Mouse (Mus musculus) gastrocnemius, postnatal 36 days (tissue): ENCODE measurements around the gene Itga9. TPM values are rescaled to one million over a fixed set of nuclear protein-coding genes. Genes with fewer than 3 reads are reported as not detected.
"Not testable (repeated sequence)": the region's sequence is repeated elsewhere in the genome, so short reads cannot be mapped to it uniquely, and the experiment has no call there.

ENCODE experiments used
- DNase-seq, 2 experiments: peaks; one replicate each; pipeline ENCODE4 v3.0.0; 2022
- intact Hi-C: fragments of 180-260 bp; cut with DNase I; formaldehyde crosslinking; loops from one replicate; pipeline ENCODE4 v1.15.1; 2025
- long read RNA-seq, 2 experiments: library from polyadenylated mRNA; stranded (forward); transcript quantifications; one replicate each; pipeline ENCODE4 v2.0.0; 2021
- total RNA-seq, 2 experiments: library from RNA; stranded (reverse); gene quantifications; 2 replicates each; pipeline ENCODE4 v1.2.3; 2021

Gene Itga9
- total RNA-seq: 1 to 10 TPM; 5.8 TPM
- long read RNA-seq, experiment 1, full-length matches to known transcripts: 1 of 12 reads
- long read RNA-seq, experiment 1, partial matches to known transcripts: 1 of 12 reads
- long read RNA-seq, experiment 1, other reads (novel, unspliced or antisense): 10 of 12 reads
- long read RNA-seq, experiment 2, full-length matches to known transcripts: 1 of 16 reads
- long read RNA-seq, experiment 2, partial matches to known transcripts: 1 of 16 reads
- long read RNA-seq, experiment 2, other reads (novel, unspliced or antisense): 14 of 16 reads

DNA sequence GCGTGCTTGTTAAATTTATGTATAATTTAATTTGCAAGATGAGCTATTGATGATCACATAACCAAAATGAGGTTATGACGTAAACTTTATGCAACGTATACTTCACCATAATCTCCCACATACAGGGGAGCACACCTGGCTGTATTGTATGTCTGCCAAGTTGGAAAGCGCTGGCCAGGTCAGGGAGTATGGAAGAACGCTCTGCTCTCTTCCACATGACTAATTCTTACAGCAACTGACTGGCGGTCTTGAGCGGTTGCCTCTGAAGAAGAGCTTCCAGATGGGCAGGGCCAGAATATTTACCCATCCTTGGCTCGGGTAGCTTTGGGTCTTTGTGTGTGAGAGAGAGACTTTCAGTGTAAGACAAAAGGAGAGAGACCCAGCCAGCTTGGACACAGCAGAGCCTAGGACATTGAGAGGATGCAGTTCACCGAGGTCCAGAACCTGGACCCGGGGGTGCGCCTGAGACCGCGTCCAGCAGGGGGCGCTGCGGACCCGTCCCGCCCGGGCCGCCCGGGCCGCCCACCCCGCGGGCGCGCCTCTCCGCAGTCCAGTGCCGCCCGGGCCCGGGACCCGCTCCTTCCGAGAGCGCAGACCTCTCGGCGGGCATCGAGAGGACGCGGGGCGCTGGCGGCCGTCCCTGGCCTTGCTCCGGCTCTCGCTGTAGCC, at the start of gene Itga9:
Gene Itga9, plus strand, starts transcription at position 543 of the 669 bp plus-strand sequence.
- peak; percentile 79 to 84 for DNase-seq
- intact Hi-C loops: loop anchor here (2.0 to 5.0 kb wide), 2 partner anchors 76 to 265 kb away; no protein-coding TSS in a partner anchor

DNA sequence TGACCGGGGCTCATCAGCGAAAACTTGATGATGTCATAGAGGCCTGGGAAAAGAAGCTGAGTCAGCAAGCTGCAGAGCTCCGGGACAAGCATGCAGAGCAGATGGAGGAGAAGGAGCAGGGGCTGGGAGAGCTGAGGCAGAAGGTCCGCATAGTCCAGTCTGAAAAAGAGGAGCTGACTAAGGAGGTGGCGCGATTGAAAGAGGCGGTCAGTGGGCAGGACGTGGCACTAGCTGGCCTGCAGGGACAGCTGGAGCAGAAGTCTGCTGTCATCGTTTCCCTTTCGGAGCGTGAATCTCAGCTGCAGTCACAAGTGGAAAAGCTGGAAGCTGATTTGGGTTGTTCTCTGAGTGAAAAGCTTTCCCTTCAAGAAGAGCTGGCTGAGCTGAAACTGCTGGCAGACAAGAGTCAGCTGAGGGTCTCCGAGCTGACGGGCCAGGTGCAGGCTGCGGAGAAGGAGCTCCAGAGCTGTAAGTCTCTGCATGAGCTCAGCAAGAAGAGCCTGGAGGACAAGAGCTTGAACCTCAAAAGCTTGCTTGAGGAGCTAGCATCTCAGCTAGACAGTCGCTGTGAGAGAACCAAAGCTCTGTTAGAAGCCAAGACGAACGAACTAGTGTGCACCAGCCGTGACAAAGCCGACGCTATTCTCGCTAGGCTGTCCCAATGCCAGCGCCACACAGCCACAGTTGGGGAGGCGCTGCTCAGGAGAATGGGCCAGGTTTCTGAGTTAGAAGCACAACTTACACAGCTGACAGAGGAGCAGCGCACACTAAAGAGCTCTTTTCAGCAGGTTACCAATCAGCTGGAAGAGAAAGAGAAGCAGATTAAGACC, 49.3 kb upstream of the Itga9 start:
- peak; percentile 11 to 30 for DNase-seq
- intact Hi-C loops: no loop called here

DNA sequence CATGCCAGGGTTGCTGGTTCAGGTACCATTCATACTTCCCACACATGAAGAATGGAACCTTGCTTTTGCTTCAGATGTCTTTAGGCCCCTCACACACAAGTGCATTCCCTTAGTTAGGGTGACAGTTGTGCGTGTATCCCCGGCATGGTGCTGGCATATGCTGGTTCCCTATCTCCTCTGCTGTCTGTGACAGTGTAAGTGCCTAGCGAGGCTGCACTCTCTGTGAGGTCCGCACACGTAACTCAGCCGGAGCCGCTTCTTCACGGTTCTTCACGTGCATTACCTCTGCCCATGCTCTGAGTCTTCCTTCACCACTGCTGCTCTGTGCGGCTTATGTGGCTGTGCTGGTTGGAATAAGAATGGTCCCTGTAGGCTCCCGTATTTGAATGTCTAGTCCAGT, 43.1 kb upstream of the Itga9 start:
- DNase-seq: no peak
- intact Hi-C loops: no loop called here

DNA sequence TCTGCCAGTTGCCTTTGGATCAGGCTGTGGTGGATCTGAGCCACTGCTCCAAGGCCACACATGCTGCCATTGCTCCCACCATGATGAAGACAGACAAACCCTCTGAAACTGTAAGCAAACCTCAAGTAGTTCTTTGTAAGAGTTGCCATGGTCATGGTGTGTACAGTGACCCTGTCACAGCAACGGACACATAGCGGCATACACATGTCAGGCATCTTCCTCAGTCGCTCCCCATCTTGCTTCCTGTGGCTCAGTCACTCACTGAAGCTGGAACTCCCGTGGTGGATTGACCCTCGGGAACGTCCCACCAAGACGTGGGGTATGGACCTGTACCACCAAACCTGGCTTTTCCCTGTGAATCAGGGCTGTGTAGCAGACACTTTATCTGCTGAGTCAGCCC, 42.6 kb upstream of the Itga9 start:
- no peak for DNase-seq
- intact Hi-C loops: no loop called here

DNA sequence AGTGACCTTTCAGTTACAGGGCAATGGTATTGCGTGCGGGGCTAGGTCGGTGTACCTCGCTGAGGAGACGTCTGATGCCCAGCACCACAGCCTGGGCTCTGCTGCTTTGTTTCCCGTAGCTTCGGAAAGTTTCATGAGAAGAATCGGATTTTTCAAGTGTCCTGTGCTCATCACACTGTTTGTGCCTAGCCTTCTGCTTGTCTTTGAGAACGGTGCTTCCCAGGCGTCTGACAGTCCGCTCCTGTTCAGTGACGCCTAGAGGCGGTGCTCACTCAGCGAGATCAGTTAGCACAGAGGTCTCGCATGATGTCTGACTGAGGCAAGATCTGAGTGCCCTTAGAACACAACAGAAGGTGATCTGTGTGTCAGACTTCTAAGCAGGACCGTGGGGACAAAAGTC, 41.8 kb upstream of the Itga9 start:
- intact Hi-C loops: no loop called here
- no peak for DNase-seq

DNA sequence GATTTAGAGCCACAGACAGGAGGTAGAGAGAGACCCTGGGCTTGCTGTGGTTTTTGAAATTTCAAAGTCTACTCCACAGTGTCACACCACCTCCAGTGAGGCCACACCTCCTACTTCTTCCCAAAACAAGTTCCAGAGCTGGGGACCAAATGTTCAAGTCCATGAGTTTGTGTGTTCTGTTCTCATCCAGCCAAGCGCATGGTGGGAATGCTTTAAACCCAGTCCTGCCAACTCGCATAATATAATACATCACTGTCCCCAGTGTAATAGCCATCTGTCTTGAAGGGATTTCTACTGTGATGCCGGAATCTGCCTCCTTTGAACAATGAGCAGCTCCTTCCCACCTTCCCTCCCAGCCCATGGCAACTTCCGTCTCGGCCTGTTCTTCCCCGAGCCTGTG, 37.2 kb upstream of the Itga9 start:
- DNase-seq: no peak
- intact Hi-C loops: no loop called here

DNA sequence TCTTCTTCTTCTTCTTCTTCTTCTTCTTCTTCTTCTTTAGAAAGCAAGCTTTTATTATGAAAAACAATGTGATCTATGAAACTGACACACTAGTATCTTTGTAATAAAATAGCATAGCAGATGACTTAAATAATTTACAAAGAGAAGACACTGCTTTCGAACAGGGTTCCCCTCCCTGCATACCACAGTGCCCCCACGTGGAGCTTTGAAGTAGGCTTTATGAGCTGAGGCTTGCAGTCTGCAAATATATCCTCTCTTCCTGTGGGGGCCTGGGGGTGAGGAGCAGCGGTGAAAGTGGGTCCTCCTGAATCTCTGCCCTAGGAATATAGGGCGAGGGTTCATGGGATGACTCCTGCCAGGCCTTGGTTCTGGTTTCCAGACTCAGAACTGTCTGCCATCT, 35.6 kb upstream of the Itga9 start:
- DNase-seq: no peak
- intact Hi-C loops: no loop called here

DNA sequence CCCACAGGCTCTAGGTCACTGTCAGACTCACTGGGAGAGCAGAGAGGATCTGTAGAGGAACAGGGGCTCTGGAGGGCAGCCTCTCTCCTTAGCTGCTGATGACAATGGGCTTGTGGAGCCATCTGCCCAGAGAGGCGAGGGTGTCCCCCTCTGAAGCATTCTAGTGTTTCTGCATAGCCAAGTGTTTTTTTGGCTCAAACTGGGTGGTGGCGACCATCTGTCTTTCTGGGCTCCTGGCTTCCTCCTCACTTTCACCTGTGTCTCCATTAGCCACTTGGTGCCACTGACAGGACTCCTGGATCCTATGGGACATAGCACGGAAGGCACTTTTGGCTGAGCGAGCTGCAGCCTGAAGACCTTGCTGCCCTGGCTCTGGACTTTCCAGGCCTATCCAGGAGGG, 34.8 kb upstream of the Itga9 start:
- DNase-seq: no peak
- intact Hi-C loops: no loop called here

DNA sequence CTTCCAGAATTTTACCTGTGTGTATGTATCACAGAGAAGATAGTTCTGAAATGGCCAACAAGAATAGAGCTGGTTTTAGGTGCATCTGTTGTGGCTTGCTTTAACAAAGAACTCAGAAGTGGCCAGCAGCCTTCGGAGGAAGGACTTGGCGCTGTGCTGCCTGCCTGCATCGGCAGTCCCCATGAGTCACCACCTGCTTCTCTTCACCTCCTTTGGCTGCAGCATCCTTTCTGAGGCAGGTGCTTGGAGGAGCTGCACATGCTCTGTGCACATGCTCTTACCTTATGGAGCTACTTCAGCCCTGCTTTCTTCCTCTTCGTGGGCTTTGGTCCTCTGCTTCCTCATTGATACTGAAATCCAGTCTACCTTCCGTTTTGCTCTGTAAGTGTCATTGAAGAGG, 31.6 kb upstream of the Itga9 start:
- intact Hi-C loops: no loop called here
- no peak for DNase-seq

DNA sequence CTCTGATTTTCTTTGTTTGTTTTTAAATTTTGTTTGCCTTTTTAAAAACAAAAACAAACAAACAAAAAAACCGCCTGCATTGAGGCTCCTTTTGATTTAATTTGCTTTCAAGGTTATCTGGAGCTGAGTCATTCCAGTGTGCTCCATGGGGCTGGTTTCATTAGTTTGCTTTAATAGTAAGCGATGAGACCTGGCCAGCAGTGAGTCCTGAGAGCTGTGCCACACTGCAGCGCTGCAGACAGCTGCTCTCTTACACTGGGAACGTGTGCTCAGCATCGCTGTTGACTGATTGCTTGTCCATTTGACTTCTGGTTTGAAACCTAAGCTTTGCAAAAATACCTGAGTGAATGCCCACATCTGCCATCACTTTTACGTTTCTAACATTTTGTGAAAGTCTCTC, 26.1 kb upstream of the Itga9 start:
- intact Hi-C loops: no loop called here
- no peak for DNase-seq

DNA sequence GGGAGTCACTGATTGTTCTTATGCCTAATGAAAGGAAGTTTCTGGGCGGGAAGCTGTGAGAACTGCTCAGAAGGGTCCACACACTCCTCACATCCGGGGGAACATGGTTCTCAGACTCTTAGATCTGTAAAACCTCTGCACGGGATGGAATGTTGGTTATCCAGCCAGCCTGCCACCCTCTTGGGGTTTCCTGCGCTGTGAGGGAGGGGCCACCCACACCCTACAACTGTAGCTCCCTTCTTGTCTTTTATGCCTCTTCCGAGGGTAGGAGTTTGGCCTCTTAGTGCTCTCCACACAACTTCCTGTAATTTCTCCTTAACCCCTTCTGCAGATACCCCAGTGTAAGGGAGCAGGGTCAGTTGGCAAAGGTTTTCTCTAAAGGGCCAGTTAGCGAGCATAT, 23.7 kb upstream of the Itga9 start:
- intact Hi-C loops: no loop called here
- DNase-seq: no peak

DNA sequence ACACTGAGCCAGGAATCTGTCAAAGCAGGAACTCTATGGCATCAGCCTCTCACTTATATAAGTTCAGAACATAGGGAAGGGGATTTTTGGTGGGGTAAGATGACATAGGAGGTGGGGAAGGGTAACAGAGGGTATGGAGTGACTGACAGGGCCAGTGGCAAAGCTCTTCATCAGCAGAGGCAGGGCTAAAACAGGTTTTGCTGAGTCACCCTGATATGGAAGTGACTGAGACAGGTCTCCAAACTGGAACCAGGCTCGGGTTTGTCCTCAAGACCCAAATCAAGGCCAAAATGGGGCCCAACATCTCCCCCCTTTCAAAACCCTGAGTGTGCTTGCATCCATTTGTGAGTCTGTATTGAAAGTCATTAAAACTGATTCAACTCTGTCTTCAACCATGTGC, 21.7 kb upstream of the Itga9 start:
- intact Hi-C loops: no loop called here
- DNase-seq: no peak

DNA sequence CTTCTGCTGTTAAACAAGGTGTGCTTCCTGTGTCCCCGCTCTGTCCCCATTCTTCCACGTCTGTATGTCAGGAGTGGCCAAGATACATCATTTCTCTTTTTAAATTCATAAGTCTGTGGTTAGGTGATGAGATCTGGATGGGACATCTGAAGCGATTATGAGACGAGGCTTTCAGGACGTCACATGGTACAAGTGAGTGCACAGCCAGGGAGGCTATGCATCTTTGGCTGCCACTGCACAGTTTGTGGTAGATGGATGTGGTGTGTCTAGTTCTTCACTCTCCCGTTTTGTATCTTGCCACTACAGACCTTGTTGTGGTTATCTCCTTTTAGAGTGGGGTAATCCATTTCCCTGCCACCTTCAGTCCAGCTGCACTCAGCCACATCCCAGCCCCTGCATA, 20.5 kb upstream of the Itga9 start:
- intact Hi-C loops: no loop called here
- DNase-seq: no peak

DNA sequence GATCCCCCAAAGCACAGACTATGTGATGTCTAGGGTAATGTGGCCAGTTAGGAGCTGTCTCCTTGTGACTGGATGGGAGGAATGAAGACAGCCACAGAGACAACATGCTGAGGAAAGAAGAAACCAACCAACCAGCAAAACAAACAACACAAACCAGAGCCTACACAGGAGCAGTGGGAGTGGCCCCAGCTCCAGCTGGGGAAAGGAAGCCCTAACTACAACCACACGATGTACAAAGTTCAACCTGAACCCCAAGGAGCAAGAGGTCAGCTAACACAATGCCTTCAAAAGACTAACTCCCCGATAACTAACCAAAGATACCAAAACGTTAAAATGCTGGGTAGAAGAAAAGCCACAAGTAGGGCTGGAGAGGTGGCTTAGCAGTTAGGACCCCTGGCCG, 19.4 kb upstream of the Itga9 start:
- intact Hi-C loops: no loop called here
- DNase-seq: no peak

DNA sequence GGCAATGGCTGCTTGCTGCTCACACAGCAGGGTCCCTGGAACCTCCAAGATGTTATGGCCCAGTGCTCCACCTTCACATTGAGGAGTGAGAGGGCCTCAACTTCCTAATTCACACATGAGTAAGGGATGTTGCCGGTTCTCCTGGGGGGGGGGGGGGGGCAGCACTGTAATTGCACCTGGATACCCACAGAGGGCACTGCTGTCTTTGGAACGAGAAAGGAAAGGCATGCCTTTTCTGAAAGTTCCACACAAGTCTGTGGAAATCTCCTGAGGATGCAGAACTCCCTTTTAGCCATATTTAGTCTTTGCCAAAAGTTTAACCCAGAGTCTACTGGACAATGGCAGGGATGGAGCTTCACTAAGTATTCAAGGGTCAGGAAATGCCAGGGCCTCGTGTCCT, 17.2 kb upstream of the Itga9 start:
- intact Hi-C loops: loop anchor here (2.0 kb wide), 1 partner anchor 320 kb away; no protein-coding TSS in a partner anchor
- no peak for DNase-seq

DNA sequence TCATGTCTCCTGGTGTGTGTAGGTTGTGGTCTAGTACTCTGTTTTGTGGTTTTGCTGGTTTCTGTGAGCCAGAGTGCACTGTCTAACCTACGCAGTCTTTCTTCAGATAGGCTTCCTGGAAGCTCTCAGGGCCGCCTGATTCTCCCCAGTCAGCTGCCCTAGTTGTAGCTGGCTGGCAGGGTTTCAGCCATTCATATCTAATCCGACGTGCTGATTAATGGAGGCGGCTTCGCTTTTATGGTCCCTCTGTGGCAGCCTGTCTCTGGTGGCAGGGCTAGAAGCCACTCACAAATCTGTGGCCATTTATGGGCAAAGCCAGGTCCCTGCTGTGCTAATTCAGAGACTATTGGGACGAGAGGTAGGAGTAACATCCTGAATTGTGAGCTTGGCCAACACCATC, 16.3 kb upstream of the Itga9 start:
- intact Hi-C loops: no loop called here
- no peak for DNase-seq

DNA sequence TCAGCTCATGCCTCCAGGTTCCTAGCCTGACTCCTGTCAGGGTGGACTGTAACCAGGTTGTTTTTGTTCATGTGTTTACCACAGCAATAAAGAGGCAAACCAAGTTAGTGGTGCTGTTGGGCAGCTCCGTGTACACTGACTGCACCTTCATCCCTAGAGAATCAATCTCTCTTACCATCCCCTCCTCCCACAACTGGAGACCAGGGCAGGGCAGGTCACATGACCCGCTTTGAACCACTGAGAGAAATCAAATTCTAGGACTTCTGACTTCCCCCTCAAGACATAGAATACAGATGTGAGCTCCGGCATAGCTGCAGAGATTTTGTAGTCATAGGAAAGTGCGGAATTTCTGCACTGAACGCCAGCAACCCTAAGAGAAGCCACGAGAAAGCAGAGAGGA, 14.9 kb upstream of the Itga9 start:
- intact Hi-C loops: no loop called here
- DNase-seq: no peak

DNA sequence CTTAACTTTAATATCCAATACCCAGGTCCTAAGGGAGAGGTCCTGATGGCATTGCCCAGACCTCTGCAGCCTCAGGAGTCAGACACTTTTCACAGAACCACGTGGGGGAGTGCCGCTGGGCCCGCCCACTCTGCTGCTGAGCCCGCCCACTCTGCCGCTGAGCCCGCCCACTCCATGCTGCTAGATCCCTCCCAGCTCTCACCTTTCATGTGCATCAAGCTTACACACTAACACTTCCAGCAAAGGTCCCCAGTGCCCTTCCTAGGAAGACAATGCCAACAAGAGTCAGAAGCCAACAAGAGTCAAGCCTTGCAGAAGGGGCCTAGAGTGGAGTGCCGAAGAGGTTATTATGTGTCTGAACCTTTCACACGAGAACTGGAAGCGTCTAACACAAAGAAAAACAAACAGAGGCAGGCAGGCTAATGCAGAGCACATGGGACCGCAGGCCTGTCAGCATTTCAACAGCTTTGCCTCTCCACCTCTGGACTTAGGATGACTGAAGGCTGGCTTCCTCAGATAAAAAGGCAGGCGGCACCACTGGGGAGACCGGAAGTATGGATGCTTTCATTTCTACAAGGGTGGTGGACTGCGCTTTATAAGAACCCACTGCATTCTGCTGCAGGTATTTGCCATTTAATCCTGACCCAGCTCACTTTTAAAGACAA, 13.8 kb upstream of the Itga9 start:
- DNase-seq: no peak

DNA sequence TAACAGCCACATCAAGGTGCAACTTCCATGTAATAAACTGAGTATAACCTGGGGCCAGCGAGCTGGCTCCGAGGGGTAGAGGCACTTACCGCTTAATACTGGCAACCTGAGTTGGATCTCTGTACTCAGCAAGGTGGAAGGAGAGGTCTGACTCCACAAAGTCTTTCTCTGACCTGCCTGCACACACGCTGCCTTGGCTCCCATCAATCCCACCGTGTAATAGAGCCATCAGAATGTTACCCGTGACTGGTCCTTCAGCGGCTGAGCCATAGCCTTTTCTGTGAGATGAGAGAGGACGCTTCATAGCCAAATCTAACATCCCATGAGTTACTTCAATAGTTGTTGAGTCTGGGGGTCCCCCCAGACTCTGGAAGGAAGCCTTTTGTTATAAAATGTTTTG, 13.0 kb upstream of the Itga9 start:
- no peak for DNase-seq
- intact Hi-C loops: no loop called here

More for the DNA sequence above, 13.8 kb upstream of the Itga9 start:
- intact Hi-C loops: no loop called here

DNA sequence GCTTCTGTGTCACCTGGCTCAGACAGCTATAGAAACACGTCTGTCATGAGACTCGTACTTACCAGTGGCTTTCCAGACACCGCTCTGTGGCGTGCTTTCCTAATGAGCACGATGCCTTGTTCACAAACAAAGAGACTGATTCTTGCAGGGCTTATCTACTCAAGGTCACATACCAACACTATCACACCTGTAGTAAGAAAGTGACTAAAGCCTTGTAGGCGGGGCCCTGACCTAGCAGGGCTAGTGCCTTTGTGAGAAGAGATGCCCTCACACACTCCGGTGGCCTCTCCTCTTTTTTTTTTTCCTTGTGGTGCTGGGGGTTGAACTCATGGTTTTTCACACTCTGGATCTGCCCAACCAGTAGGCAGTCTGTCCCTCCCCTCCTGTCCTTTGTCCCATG, 9.7 kb upstream of the Itga9 start:
- intact Hi-C loops: no loop called here

DNA sequence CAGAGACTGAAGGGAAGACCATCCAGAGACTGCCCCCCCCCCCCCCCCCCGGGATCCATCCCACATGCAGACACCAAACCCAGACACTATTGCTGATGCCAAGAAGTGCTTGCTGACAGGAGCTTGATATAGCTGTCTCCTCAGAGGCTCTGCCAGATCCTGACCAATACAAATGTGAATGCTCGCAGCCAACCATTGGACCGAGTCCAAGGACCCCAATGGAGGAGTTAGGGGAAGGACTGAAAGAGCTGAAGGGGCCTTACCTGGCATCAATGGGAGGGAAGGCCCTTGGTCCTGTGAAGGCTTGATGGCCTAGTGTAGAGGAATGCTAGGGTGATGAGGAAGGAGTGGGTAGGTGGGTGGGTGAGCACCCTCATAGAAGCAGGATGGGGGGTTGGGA, 6.1 kb upstream of the Itga9 start:
- intact Hi-C loops: loop anchor here (5.0 kb wide), 1 partner anchor 467 kb away; no protein-coding TSS in a partner anchor
- not testable (repeated sequence) for DNase-seq

More for the DNA sequence above, 9.7 kb upstream of the Itga9 start:
- no peak for DNase-seq
